Mouse (Mus musculus) liver, adult 2 months (tissue): ENCODE data around the gene Hoxb4.

ENCODE experiments used
- CTCF ChIP-seq: fragments of 200-500 bp; IDR thresholded peaks from 2 replicates; pipeline ENCODE4 v1.5.1; 2011; ENCODE audit warnings: low read depth, low read length, control low read depth
- POLR2A ChIP-seq: fragments of 200-500 bp; IDR thresholded peaks from 2 replicates; pipeline ENCODE4 v1.6.1; 2011; ENCODE audit warnings: low read length, control low read depth; ENCODE audit not compliant: insufficient read depth; ENCODE audit errors: extremely low read depth

- TF ChIP-seq CTCF (no peak), POLR2A (no peak)
Measured at GRCm38 (mm10) chr11:96287411-96287810, 30.7 kb upstream of the Hoxb4 start.
